Mouse (Mus musculus) left cerebral cortex, adult 8-10 months (tissue): ENCODE data around the gene Lefty2. TPM values are rescaled to one million over a fixed set of nuclear protein-coding genes. Genes with fewer than 3 reads are reported as not detected.
A peak's percentile ranks its signal among the peaks of the same experiment; 100 is the strongest.
"Not testable (repeated sequence)": the region's sequence is repeated elsewhere in the genome, so short reads cannot be mapped to it uniquely, and the experiment has no call there.

Source experiments
- DNase-seq, 2 experiments: peaks; one replicate each; pipeline ENCODE4 v3.0.0; 2022; ENCODE audit warnings: low spot score in 2 of 2
- total RNA-seq, 4 experiments: library from RNA; stranded (reverse); gene quantifications; 2 replicates each; pipeline ENCODE4 v1.2.4; 2022

The Lefty2 gene
- total RNA-seq, 4 experiments from 2014 or later, result 0.20 to 1.2 (median 0.58) TPM

DNA sequence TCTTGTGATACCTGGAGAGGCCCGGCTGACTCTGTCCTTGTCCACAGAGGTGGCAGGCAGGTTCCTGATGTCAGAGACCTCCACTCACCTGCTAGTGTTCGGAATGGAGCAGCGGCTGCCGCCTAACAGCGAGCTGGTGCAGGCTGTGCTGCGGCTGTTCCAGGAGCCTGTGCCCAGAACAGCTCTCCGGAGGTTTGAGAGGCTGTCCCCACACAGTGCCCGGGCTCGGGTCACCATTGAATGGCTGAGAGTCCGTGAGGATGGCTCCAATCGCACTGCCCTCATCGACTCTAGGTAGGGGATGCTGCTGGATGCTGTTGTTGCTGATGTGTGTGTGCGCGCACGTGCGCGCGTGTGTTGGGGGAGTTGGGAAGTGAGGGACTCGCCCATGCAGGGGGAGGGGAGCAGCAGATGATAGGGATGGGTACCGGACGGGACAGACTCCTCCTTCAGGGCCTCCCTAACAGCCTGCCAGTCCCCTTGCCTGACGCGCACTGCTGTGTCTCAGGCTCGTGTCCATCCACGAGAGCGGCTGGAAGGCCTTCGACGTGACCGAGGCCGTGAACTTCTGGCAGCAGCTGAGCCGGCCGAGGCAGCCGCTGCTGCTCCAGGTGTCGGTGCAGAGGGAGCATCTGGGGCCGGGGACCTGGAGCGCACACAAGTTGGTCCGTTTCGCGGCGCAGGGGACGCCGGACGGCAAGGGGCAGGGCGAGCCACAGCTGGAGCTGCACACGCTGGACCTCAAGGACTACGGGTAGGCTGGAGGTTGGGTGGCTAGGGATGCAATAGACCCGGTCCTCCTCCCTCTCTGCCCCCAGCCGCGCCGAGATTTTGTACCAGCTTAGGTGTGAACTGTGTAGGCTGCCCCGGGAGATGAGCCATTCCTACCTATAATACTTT, 1.4 kb downstream of the Lefty2 start:
- DNase-seq, result not testable (repeated sequence)

- no peak for DNase-seq
Measured at GRCm38 (mm10) chr1:180901107-180901506, 8.2 kb downstream of the Lefty2 start.

DNA sequence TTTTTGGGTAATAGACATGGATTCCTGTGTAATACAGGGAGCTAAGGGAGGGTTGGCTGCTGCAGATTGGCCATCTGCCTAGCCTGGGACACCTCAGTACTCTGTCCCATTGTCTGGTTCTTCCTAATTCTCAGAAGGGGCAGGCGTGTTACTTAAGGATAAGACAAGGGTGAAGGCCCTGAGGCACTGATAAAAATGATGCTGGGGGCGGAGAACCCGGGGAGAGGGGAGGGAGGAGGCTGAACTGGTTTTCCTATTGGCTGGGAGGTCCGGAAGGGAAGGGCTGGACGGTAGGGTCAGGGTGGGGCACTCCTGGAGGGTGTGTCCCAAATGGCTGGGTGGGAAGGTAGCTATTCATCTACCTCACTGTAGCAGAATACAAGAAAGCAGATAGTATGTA, 10.0 kb downstream of the Lefty2 start:
- DNase-seq, result no peak

DNA sequence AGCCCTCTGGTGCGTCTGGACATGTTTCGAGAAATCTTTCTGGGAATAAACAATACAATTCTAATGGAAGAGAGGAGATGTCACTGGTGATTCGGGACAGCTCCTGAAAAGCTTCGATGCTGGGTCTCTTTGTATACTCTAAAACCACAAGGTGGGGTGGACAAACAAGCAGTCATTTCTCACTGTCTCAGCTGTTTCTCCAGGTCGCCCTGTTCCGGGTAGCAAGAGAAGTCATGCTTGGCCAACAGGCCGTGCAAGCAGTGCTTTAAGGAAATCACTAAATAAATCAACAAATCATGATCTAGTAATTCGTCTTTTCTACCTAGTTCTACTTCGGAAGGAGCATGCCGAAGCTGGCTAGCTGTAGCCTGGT, 10.7 kb downstream of the Lefty2 start:
- DNase-seq, result no peak

DNA sequence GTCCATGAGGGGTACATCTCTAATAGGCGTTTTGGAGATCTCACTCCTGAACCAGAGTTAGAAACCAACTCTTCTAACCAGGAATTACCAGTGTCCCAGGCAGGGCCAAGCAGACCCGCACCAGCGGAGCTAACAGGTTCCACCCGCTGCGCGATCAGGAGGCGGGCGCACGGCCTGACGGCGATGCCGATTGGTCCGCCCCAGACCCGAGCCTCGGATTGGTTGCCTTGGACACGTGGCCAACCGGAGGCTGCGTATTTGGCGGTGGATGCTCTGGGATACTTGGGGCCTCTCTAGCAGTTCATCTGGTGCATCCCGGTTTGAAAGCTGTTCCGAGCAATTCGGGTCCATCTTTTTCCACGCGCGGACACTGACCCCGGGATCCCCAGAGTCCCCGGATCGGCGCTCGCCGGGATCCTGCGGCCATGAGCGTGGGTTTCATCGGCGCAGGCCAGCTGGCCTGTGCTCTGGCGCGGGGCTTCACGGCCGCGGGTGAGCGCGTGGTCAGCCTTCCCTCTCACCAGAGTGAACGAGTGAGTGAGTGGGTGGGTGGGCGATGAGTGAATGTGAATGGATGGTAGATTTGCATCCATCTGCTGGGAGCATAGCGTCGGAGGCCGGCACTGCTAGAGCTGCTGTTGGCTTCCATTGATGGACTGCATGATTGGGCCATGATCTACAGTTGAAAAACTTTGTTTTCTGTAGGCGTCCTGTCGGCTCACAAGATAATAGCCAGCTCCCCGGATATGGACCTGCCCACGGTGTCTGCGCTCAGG, 11.3 kb downstream of the Lefty2 start, which contains the start of gene Pycr2:
Pycr2 (plus strand) TSS at position 255 of the 776 bp plus-strand sequence.
- DNase-seq, result peak; percentile 85 to 90

DNA sequence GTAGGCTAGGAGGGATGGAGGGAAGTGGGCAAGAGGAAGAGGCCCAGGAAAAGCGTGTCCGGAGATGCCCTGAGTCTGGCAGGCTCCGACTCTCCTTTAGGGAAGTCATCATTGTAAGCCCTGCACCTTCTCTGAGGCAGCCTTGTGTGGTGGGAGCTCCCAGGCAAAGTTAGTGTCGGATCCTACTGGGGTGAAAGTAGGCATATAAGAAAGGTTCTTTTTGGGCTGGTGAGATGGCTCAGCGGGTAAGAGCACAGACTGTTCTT, 11.8 kb downstream of the Lefty2 start:
- DNase-seq, result no peak

DNA sequence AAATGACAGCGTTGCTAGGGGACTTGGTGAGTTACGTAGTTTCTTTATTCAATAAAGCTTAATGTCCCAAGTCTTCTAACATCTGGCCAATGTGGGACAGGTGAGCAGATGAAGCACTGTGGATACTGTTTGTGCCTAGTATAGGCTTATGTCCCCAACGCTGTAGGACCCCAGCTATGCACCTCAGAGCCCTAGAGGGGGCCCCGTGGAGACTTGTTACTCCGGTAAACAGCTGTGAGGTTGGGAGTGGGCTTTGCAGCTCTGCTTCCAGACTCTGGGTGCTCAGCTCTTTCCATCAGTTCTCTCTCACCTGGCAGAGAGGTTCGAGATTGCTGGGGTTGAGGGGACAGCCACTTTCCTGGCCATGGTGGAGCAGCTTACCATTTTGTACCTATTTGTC, 12.4 kb downstream of the Lefty2 start:
- no peak for DNase-seq

DNA sequence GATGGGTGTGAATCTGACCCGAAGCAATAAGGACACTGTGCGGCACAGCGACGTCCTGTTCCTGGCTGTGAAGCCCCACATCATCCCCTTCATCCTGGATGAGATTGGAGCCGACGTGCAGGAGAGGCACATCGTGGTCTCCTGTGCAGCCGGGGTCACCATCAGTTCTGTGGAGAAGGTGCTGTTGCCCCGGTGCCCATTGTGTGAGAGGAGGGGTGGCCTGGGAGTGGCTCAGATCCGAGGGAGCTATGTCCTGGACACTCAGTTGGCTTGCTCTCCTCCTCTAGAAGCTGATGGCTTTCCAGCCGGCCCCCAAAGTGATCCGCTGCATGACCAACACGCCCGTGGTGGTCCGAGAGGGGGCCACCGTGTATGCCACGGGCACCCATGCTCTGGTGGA, 13.0 kb downstream of the Lefty2 start:
- no peak for DNase-seq

- no peak for DNase-seq
Measured at GRCm38 (mm10) chr1:180906461-180907147, 13.7 kb downstream of the Lefty2 start.

DNA sequence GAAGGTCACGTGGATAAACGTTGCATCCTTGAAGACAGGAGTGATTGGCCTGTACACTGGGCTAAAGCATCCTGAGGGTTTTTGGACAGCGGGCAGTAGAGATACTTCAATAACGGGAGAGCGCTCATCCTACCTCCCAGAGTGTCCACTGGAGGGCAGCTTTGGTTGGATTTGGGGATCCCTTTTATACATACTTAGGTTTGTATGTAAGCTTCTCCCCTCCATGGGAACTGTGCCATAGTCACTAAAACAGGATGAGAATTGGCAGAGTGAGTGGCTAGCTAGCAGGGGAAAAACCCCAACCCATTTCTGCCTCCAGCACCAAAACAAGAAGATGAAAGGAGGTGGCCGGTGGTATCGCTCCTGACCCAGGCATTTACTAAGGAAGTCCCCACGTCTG, 18.2 kb downstream of the Lefty2 start:
- DNase-seq, result no peak

- no peak for DNase-seq
Measured at GRCm38 (mm10) chr1:180911653-180912287, 18.9 kb downstream of the Lefty2 start.

- DNase-seq, result no peak
Measured at GRCm38 (mm10) chr1:180912792-180913191, 19.9 kb downstream of the Lefty2 start.

DNA sequence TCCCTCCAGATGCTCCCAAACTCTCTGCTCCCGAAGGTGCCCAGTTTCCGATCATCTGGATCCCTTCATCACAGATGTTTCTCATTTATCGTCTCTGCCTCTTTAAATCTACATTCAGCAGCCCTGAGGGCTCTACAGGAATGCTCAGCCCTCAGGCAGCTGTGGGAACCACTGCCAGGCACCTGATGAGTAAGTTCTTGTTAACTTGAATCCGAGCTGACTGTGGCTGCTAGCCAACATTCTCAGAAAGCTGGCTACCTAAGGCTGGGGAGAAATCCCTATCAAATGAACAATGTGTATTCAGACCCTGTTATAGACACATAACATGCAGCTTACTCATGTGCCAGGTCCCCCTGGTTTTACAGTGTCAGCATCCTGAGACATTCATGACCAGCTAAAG, 20.9 kb downstream of the Lefty2 start:
- DNase-seq, result no peak

- DNase-seq, result no peak
Measured at GRCm38 (mm10) chr1:180916425-180916824, 23.5 kb downstream of the Lefty2 start.

DNA sequence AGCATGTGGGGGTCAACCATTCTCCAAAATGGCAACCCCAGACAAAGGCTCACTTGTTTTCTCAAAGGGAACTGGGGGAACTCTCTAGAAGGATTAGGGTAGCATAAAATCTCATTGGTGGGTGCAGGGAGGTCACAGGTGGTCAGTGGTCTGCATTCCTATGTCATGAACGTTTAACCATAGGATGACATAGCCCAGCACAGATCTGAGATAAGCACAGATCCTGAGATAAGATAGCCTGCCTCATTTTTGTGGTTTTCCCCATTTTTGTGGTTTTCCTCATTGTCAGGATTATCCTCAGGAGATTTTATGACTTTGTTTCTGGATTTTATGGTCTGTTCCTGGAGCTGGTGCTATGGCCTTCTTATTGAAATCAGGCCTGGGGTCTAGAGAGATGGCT, 24.1 kb downstream of the Lefty2 start:
- DNase-seq, result no peak

- no peak for DNase-seq
Measured at GRCm38 (mm10) chr1:180919686-180920085, 26.8 kb downstream of the Lefty2 start.

DNA sequence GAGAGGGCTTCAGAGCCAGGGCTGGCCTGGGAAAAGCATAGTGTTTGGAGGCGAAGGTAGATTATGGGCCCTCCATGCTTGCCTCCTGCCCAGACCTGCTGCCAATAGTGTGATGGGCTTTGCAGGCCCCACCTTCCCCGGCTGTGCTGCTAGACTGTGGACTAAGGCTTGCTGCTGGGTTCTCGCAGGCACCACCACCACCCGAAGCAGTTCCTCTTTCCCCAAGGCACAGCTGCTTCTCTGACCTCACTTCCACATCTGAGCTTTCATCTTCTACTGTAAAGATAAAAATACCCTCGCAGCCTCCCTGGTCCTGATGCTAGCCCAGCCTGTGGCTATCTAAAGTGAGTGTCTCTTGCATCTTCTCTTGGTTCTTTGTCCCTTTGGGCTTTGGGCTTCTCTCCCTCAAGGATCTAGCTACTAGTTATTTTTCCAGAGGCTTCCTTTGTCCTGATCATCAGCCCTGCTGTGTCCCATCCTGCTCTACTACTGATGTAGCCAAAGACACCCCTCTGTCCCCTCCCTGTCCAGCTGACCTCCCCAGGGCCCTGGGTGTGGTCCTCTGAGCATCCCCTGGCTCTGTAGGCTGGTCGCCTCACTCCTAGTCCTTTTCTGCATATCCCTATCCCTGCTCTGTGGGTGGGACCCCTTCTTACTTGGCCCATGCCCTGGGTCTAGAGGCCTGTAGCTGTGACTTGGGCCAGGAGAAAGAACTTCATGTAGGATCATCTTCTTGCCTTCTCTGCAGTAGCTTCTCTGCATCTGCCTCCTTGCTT, 29.6 kb downstream of the Lefty2 start:
- no peak for DNase-seq

GRCm38 (mm10) chr1:180924737-180925136, 31.8 kb downstream of the Lefty2 start:
- no peak for DNase-seq

DNA sequence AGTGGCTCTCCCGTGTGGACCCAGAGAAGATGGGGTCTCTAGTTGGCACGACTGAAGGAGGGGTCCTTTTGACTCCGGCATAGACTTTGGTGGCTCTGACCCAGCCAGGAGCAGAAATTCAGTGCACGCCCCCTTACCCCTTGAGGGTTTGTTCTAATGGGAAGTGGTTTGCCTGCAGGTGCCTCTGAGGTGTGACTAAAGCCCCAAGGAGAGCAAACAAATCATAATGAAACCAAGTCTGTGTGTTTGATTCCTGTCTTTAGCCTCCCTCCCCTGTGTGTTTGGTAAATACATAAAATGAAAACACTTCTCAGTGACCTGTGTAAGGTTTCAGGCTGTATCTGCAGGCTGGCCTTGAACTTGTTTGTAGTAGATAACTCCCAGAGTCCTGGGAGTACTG, 33.4 kb downstream of the Lefty2 start:
- no peak for DNase-seq

DNA sequence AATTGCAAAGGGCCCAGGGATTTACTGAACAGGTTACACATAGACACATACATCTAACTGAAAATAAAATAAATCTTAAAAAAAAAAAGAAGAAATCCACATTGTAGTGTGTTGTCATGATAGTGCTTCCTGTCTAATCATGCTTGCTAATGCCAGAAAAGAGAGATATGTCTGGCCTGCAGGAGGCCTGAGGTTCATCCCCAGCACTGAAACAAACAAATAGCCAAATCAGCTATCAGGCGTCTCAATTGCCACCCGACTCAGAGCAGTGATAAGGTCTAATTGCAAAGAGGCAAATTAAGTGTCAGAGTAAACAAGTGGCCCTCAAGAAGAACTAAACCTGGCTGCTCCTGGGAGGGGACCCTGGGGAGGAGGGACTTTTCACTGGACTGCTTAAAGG, 36.7 kb downstream of the Lefty2 start:
- no peak for DNase-seq

DNA sequence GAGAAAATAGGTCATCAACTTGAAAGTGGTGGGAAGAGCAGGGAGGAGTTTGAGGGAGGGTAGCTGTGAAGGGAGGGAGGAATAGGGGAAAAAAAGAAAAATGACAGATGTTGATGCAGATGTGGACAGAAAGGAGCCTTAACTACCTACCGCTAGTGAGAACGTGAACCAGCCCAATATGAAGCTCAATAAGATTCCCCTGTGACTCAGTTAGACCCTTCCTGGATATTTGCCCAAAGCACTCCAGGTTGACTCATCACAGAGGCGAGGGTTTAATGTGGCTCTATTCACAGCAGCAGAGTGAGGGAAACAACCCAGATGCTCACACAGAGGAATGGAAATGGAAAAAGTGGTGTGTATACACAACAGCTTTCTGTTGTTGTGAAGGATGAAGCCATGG, 38.2 kb downstream of the Lefty2 start:
- no peak for DNase-seq
